Mouse (Mus musculus): ENCODE data around the gene Pi16. TPM values are rescaled to one million over a fixed set of nuclear protein-coding genes. Genes with fewer than 3 reads are reported as not detected.
"Not testable (repeated sequence)": the region's sequence is repeated elsewhere in the genome, so short reads cannot be mapped to it uniquely, and the experiment has no call there.

Pi16 gene
- total RNA-seq, 2 experiments from 2014 or later, result 7.0 to 9.9 TPM

GRCm38 (mm10) chr17:29348996-29349395 lies 31.5 kb downstream of the Pi16 start:
- ATAC-seq (replicated peaks; ENCODE audit: poor library complexity, severe bottlenecking), result no peak

- not testable (repeated sequence) for ATAC-seq (replicated peaks; ENCODE audit: poor library complexity, severe bottlenecking)
Observed at GRCm38 (mm10) chr17:29351056-29351455, 33.6 kb downstream of the Pi16 start.

- ATAC-seq (replicated peaks; ENCODE audit: poor library complexity, severe bottlenecking), result no peak
Observed at GRCm38 (mm10) chr17:29355461-29355840, 38.0 kb downstream of the Pi16 start.

- ATAC-seq (replicated peaks; ENCODE audit: poor library complexity, severe bottlenecking), result no peak
Observed at GRCm38 (mm10) chr17:29355841-29356478, 38.5 kb downstream of the Pi16 start.

GRCm38 (mm10) chr17:29356479-29356856 lies 39.0 kb downstream of the Pi16 start:
- no peak for ATAC-seq (replicated peaks; ENCODE audit: poor library complexity, severe bottlenecking)

- ATAC-seq (replicated peaks; ENCODE audit: poor library complexity, severe bottlenecking), result no peak
Observed at GRCm38 (mm10) chr17:29356882-29357281, 39.4 kb downstream of the Pi16 start.

- ATAC-seq (replicated peaks; ENCODE audit: poor library complexity, severe bottlenecking), result no peak
Observed at GRCm38 (mm10) chr17:29358928-29359327, 41.4 kb downstream of the Pi16 start.

GRCm38 (mm10) chr17:29360761-29361221 lies 43.3 kb downstream of the Pi16 start, which contains the start of gene Fgd2:
Gene Fgd2, plus strand, starts transcription at chr17:29360914.
- ATAC-seq (replicated peaks; ENCODE audit: poor library complexity, severe bottlenecking), result peak; percentile 84

- ATAC-seq (replicated peaks; ENCODE audit: poor library complexity, severe bottlenecking), result peak; percentile 65
Observed at GRCm38 (mm10) chr17:29361982-29362691, 44.7 kb downstream of the Pi16 start.

- ATAC-seq (replicated peaks; ENCODE audit: poor library complexity, severe bottlenecking), result no peak
Observed at GRCm38 (mm10) chr17:29363109-29363508, 45.6 kb downstream of the Pi16 start.

GRCm38 (mm10) chr17:29365105-29365621 lies 47.7 kb downstream of the Pi16 start:
- ATAC-seq (replicated peaks; ENCODE audit: poor library complexity, severe bottlenecking), result no peak

- ATAC-seq (replicated peaks; ENCODE audit: poor library complexity, severe bottlenecking), result no peak
Observed at GRCm38 (mm10) chr17:29368726-29369125, 51.2 kb downstream of the Pi16 start.

- ATAC-seq (replicated peaks; ENCODE audit: poor library complexity, severe bottlenecking), result peak; percentile 86
Observed at GRCm38 (mm10) chr17:29370984-29371723, 53.7 kb downstream of the Pi16 start.

- ATAC-seq (replicated peaks; ENCODE audit: poor library complexity, severe bottlenecking), result no peak
Observed at GRCm38 (mm10) chr17:29375871-29376270, 58.4 kb downstream of the Pi16 start.

GRCm38 (mm10) chr17:29378056-29378455 lies 60.6 kb downstream of the Pi16 start:
- no peak for ATAC-seq (replicated peaks; ENCODE audit: poor library complexity, severe bottlenecking)

Other genes starting within 250 kb of the Pi16 start
- 8.2 and 9.8 TPM in 2 replicates for gene Cdkn1a, start 226.7 kb upstream of the Pi16 start, total RNA-seq (2014; fragmentation: Nextera tagmentation)
- gene Cdkn1a, start 226.7 kb upstream of the Pi16 start, total RNA-seq (2017), result 1.3 and 3.2 TPM in 2 replicates
- 318 and 350 TPM in 2 replicates for gene Rab44, start 203.5 kb upstream of the Pi16 start, total RNA-seq (2014; fragmentation: Nextera tagmentation)
- gene Rab44, start 203.5 kb upstream of the Pi16 start, total RNA-seq (2017), result 315 and 369 TPM in 2 replicates
- 5.9 and 6.3 TPM in 2 replicates for gene Cpne5, start 79.5 kb upstream of the Pi16 start, total RNA-seq (2014; fragmentation: Nextera tagmentation)
- gene Cpne5, start 79.5 kb upstream of the Pi16 start, total RNA-seq (2017), result 1.7 and 14.3 TPM in 2 replicates
- gene Ppil1, start 53.5 kb upstream of the Pi16 start, total RNA-seq (2014; fragmentation: Nextera tagmentation), result 83.0 and 122 TPM in 2 replicates
- gene Ppil1, start 53.5 kb upstream of the Pi16 start, total RNA-seq (2017), result 97.1 and 107 TPM in 2 replicates
- gene BC004004, start 48.9 kb upstream of the Pi16 start, total RNA-seq (2014; fragmentation: Nextera tagmentation), result 97.2 and 127 TPM in 2 replicates
- 67.3 and 108 TPM in 2 replicates for gene BC004004, start 48.9 kb upstream of the Pi16 start, total RNA-seq (2017)
- 125 and 132 TPM in 2 replicates for gene Mtch1, start 30.3 kb downstream of the Pi16 start, total RNA-seq (2014; fragmentation: Nextera tagmentation)
- gene Mtch1, start 30.3 kb downstream of the Pi16 start, total RNA-seq (2017), result 69.5 and 74.3 TPM in 2 replicates
- gene Fgd2, start 43.2 kb downstream of the Pi16 start, total RNA-seq (2014; fragmentation: Nextera tagmentation), result 42.8 and 70.9 TPM in 2 replicates
- 23.6 and 30.5 TPM in 2 replicates for gene Fgd2, start 43.2 kb downstream of the Pi16 start, total RNA-seq (2017)
- gene Pim1, start 173.1 kb downstream of the Pi16 start, total RNA-seq (2014; fragmentation: Nextera tagmentation), result 33.0 and 59.6 TPM in 2 replicates
- 89.9 and 94.0 TPM in 2 replicates for gene Pim1, start 173.1 kb downstream of the Pi16 start, total RNA-seq (2017)
- 0.47 TPM in 1 of 2 replicates, not detected in the other for gene Gm17657, start 232.0 kb downstream of the Pi16 start, total RNA-seq (2014; fragmentation: Nextera tagmentation)
- gene Gm17657, start 232.0 kb downstream of the Pi16 start, total RNA-seq (2017), result not detected in 2 replicates
- gene Tbc1d22b, start 232.1 kb downstream of the Pi16 start, total RNA-seq (2014; fragmentation: Nextera tagmentation), result 24.8 and 34.1 TPM in 2 replicates
- 8.3 and 10.2 TPM in 2 replicates for gene Tbc1d22b, start 232.1 kb downstream of the Pi16 start, total RNA-seq (2017)
- gene Tmem217, start 234.7 kb downstream of the Pi16 start, total RNA-seq (2014; fragmentation: Nextera tagmentation), result not detected in 2 replicates
- not detected in 2 replicates for gene Tmem217, start 234.7 kb downstream of the Pi16 start, total RNA-seq (2017)

Data from granulocyte monocyte progenitor cell, adult 5-6 weeks (primary cell).